Mouse (Mus musculus): ENCODE results near the gene Frmd8.

Gene Frmd8

GRCm38 (mm10) chr19:5804371-5804899 lies 70.6 kb downstream of the Frmd8 start:
- DNase-seq, result no peak

- no peak for DNase-seq
These were observed 71.2 kb downstream of the Frmd8 start for GRCm38 (mm10) chr19:5803881-5804279.

DNA sequence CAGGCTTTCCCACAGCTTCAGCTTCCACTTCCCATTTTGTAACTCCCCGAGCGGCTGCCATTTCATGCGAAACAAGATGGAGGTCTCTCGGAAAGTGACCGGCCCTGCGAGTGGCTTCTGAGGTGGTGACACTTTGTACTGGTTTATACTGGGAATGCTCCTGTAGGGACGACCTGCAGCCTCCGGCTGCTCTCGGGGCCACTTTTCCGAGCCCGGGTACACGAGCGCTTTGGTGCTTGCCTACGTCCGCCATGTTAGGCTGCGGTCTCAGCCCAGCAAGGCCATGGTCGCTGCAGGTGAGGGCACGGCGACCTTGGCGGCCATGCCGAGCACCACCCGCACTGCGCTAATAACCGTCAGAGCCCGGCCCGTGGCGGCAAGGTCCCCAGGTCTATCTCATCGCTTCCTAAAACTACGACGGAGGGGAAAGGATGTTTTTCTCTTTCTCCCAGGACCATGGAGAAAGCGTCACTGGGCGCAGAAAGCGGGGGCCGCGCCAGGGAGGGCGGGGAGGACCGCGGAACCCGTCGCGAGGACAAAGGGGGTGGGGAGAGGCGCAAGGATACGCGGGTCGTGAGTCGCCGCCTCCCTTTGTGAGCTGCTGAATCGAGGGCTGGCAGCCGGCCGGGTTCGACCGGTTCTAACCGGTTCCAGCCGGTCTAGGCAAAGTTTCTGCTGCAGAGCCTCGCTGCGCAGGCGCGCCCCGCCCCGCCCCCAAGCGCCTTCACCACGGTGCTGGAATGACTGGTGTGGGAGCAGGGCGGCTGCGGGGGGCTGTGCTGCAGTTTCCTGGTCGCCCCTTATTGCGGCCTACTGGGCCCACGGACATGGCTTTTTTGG lies 71.8 kb downstream of the Frmd8 start:
- peak; percentile 99 for DNase-seq

DNA sequence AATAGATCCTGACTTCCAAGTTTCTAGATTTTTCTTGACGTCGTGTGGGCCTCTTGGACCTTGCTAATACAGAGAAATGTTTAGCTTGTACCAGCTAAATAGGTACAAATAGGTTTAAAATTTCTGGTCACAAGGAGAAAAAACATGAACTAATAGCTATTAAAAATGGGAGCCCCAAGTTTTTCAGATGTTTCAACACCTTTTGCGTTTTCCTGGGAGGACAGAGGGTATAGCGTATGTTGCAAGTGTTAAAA lies 72.4 kb downstream of the Frmd8 start:
- DNase-seq, result no peak

- DNase-seq, result peak; percentile 97
These were observed 72.9 kb downstream of the Frmd8 start for GRCm38 (mm10) chr19:5802011-5802786.

DNA sequence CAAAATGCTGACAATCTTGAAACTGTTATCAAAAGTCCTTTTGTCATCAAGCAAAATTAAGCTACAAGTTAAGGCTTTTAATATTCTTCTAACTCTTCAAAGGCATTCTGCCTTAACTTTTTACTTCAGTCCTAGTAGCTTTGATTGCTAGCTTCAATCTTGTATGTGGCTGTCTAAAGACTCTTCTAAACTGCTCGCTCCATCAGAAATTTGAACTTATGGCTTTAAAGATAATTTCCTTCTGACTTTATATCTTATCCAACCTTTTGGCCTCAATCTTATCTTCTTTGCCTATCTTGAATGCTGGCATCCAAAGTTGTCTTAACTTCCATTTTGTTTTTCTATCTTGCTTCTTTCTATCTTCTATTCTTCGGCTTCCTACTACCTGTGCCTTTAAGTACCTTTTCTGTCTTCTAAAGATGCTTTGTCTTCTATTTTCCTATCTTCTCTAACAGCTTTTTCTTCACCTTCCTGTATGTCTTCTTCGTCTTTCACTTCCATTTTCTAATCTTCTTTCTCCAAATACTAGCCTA lies 73.6 kb downstream of the Frmd8 start:
- peak; percentile 17 for DNase-seq

- peak; percentile 34 for DNase-seq
These were observed 74.2 kb downstream of the Frmd8 start for GRCm38 (mm10) chr19:5800632-5801431.

DNA sequence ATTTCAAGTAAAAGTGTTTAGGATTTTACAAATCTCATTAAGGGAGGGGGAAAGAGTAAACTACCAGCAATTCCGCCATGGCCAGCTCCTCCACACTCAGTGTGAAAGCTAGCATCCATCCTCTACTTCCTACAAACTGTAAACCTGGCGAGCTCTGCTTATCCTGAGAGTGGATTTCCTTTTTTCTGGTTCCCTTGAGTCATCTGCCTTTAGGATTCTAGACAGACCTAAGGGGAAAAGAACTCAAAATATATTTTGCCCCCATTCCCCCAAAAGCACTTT lies 74.8 kb downstream of the Frmd8 start:
- no peak for DNase-seq
